Mouse (Mus musculus): ENCODE measurements at regions not wholly inside any gene's neighbourhood (a gene's known extent, or its start where the extent isn't known, plus 50 kb on each side); places are given as distances from the start of the nearest gene placed in this dataset. TPM values are rescaled to one million over a fixed set of nuclear protein-coding genes. Genes with fewer than 3 reads are reported as not detected.

Small RNA genes in the stretch of these regions (microRNA-seq; reads per million reads assigned to microRNA genes)
- gene Mir3963, result not detected

Measured in liver, embryonic 16.5 days (tissue).